Mouse (Mus musculus) stomach, postnatal 0 days (tissue): ENCODE results near the gene Stk11.

Experiments used
- CTCF ChIP-seq: IDR thresholded peaks from 2 replicates; pipeline ENCODE4 v1.5.1; 2016; ENCODE audit warnings: antibody characterized with exemption, low read depth, mild to moderate bottlenecking, moderate library complexity
- EP300 ChIP-seq: optimal IDR thresholded peaks from 2 replicates; pipeline ENCODE3; 2016; ENCODE audit warnings: antibody characterized with exemption

DNA sequence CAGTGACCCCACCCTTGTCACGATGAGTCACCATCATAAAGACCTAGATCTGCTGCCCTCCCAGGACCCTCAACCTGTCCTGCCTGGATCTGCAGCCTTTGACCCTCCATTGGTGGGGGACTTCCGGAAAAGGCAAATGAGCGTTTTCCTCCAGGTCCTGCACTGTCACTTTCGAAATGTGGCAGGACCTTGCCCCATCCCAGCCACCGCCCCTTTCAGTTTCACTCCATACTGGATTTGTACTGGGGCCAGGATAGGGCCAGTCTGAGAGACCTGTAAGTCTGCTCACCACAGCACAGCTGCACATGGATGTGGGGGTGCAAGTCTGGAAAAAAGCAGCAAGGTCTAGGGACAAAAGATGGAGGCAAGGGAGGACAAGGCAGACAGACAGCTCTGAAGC, 17.0 kb upstream of the Stk11 start:
- no peak for TF ChIP-seq CTCF
- no peak for TF ChIP-seq EP300
